Mouse (Mus musculus) pancreas, adult 10 weeks (tissue): ENCODE results near the gene Cnpy4. TPM values are rescaled to one million over a fixed set of nuclear protein-coding genes. Genes with fewer than 3 reads are reported as not detected.

Experiments used
- polyA plus RNA-seq: library from polyadenylated mRNA; stranded (reverse); fragments of 350-450 nt; fragmentation: Illumina TruSeq; extraction: RNeasy Lipid Tissue Mini Kit (QIAGEN cat#74804); gene quantifications from one replicate; pipeline ENCODE4 v1.2.3, GENCODE M21; 2015; ENCODE audit warnings: low read depth, low replicate concordance; ENCODE audit not compliant: insufficient read depth

Gene Cnpy4
- 5.6 TPM for polyA plus RNA-seq

DNA sequence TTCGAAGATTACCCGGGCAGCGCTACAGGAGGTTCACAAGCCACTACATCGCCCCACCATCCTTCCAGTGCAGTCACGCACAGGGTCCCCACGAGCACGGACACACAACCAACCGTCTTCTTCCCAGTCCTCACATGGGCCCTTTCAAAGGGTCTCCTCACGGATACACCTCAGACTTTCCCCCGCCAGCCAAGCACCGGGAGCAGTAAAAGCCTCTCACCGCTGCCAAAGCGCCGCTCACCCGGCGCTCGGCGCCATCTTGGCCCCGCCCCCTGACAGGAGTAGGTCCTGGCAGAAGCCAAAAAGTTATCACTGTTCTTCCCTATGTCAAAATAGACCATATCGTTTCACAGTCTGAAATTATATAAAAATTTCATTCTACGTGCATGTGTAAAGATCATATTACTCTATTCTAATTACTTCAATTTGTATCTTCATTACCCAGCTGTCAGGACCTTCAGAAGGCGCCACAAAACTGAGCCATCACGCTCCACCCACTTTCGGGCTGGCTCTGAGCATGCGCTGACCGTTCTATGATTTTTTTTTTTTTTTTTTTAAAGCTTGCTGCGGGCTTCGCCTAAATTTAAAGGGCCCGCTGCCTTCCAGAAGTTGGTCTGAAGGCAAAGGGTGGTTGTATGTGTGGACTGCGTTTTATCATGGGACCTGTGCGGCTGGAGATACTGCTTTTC lies at the start of gene Cnpy4, which contains the start of gene Taf6:
Gene Cnpy4, plus strand, starts transcription at position 536 of the 689 bp plus-strand sequence.
Gene Taf6, minus strand, starts transcription at position 502 of the 689 bp plus-strand sequence.

DNA sequence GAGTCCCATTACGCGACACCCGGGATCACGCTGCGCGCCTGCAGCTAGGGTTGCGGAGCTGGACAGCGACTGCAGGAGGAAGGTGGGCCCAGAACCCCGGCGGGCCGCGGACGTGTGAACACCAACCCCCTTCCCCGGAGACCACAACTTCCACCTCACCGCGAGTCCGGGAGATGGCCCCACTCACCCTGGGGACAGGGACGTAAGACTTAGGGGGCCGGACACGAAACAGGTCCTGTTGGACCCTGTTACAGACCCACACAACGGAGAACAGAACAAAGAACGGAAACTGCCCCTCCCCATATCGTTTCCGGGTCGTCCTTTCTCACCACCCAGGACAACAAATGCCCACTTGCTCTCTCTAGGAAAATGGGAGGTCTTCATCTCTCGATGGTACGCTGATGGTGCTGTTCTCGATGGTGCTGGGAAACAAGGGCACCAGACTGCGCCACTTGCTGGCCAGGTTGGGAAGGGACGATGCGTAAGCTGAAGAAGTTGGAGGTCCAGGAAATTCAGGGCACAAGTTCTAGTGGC lies 31.8 kb upstream of the Cnpy4 start, which contains the start of gene Zfp113:
Gene Zfp113, minus strand, starts transcription at position 302 of the 534 bp plus-strand sequence.

DNA sequence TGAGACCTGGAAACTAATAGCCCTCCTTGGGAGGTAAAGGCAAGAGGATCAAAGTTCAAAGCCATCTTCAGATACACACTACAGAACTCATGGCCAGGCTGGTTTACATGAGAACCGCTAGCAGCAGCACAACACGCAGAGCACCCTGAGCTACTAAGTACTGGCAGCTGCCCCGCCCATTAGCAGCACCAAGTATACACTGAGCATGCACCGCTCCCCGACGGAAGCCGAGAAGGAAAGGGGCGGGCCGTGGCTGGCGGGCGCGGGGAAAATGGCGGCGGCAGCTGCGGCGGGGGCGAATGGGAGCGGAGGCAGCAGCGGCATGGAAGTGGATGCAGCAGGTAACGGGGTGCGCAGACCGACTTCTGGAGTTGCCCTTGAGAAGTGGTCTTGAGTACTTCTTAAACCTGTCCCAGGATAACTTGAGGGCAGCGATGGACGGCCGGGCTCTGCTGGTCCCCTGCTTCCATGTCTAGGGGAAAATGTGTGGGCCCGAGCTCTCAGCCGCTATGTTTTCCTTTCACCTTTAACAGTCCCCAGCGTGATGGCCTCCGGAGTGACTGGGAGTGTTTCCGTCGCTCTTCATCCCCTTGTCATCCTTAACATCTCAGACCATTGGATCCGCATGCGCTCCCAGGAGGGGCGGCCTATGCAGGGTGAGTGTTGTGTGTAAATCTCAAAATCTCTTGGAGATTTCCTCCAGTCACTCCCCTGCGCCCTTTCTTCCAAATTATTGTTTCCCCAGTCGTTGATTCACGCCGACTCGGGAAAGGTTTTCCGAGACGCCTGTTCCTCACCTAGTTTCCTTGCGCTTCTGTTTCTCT lies 26.2 kb upstream of the Cnpy4 start, which contains the start of gene Cops6:
Gene Cops6, plus strand, starts transcription at position 230 of the 824 bp plus-strand sequence.

DNA sequence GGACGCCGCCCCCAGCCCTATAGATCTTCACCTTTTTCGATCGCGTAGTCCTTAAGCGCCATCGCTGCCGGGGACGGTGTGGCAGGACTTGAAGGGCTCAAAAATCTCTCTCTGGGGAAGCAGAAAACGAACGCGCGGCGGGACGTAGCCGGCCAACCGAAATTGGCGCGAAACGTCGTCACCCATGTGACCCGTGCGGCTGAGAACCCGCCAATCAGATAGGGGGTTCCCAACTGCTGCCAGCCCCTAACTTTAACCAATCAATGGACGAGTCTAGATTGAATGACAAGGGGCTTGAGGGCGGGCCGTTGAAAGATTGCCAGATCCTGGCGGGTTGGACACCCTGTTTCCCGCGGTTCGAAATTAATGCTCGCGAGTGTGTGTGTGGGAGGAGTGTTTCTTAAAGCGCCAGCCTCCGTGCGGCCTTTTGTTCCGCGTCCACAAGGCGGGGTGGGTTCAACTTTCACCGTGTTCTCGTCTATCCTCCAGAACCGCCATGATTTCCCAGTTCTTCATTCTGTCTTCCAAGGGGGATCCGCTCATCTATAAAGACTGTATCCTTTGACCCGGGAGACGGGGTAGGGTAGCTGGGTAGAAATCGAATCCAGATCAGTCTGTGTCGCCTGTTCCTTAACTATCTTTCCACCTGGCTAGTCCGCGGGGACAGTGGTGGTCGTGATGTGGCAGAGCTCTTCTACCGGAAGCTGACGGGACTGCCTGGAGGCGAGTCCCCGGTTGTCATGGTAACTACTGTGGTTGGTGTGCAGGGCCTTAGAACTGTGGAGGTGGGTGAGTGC lies 15.4 kb upstream of the Cnpy4 start, which contains the start of the genes Ap4m1 and Mcm7:
Gene Ap4m1, plus strand, starts transcription at position 308 of the 797 bp plus-strand sequence.
Gene Mcm7, minus strand, starts transcription at position 728 of the 797 bp plus-strand sequence.

DNA sequence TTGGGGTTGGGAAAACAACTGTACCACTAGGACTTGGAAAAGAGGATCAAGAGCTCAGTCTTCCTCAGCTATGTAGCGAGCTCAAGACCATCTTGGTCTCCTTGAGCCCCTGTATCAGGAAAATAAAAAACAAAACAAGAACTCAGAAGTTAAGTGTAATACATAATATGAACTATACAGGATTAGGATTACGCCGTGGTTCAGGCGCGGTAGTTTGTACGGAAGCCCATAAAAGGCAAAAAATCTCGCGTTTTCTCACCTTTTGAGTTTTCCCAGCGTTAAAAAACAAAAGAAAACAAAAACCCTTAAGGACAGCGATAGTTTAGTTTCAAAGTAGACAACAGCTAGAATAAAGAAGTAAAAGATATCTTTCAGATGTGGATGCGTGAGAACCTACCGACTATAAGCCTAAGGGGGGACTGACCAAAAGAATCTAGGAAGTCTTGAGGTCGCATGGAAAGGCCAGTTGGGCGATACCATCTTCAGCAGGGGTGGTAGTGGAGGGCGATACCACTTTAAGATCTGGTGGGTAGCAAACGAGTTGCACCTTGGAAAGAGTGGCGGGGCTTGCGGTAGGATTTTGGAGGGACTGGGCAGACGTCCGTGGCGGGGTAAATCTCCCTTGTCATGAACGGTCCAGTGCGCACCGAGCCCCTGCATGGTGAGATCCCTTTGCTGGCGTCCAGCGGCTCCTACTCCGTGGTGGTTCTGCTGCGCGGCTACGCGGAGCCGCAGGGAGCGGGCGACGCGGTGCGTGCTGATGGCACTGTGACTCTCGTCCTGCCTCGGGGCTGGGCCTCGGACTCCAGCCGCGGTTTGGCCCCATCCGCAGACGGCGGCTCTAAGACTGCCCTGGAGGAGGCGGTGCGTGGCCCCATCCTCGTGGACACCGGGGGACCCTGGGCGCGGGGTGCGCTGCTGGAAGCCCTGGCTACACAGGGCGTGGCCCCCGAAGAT lies 6.8 kb downstream of the Cnpy4 start, which contains the start of gene Mblac1:
Gene Mblac1, plus strand, starts transcription at position 544 of the 957 bp plus-strand sequence.

DNA sequence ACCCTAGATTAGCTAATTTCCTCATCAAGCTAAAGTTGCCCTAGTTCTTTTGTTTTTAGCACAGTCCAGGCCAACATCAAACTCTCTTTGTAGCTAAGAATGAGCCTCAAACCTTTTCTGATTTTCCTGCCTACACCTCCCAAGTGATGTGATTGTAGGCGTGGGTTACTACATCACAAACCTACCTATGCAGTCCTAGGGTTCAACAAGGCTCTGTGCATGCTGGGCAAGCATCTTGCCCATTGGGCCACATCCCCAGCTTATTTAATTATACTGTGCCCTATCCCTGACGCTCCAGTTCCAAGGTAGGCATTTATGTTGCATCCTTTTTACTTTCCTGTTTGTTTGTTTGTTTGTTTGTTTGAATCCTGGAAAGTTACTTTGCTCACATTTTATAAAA lies 38.4 kb downstream of the Cnpy4 start, which contains the start of gene Nxpe5:
Gene Nxpe5, plus strand, starts transcription at position 199 of the 400 bp plus-strand sequence.

Other genes starting within 250 kb of the Cnpy4 start
- gene Gjc3, start 224.4 kb upstream of the Cnpy4 start, polyA plus RNA-seq, result not detected
- gene Azgp1, start 206.0 kb upstream of the Cnpy4 start, polyA plus RNA-seq, result 3.8 TPM
- not detected for gene Smok3a, start 166.2 kb upstream of the Cnpy4 start, polyA plus RNA-seq
- gene Smok3b, start 166.1 kb upstream of the Cnpy4 start, polyA plus RNA-seq, result not detected
- gene Smok3c, start 134.3 kb upstream of the Cnpy4 start, polyA plus RNA-seq, result not detected
- gene Zkscan1, start 102.4 kb upstream of the Cnpy4 start, polyA plus RNA-seq, result 2.7 TPM
- 4.1 TPM for gene Zscan21, start 70.6 kb upstream of the Cnpy4 start, polyA plus RNA-seq
- 1.2 TPM for gene Zfp113, start 31.7 kb upstream of the Cnpy4 start, polyA plus RNA-seq
- 25.2 TPM for gene Cops6, start 26.4 kb upstream of the Cnpy4 start, polyA plus RNA-seq
- gene Ap4m1, start 15.5 kb upstream of the Cnpy4 start, polyA plus RNA-seq, result 14.3 TPM
- 9.3 TPM for gene Mcm7, start 15.1 kb upstream of the Cnpy4 start, polyA plus RNA-seq
- gene Taf6, start within 50 bp of the Cnpy4 start, polyA plus RNA-seq, result 7.8 TPM
- gene Mblac1, start 6.8 kb downstream of the Cnpy4 start, polyA plus RNA-seq, result not detected
- 0.44 TPM for gene Nxpe5, start 38.4 kb downstream of the Cnpy4 start, polyA plus RNA-seq
- 18.8 TPM for gene Lamtor4, start 68.0 kb downstream of the Cnpy4 start, polyA plus RNA-seq
- gene BC037034, start 76.5 kb downstream of the Cnpy4 start, polyA plus RNA-seq, result 24.9 TPM
- gene Gal3st4, start 85.4 kb downstream of the Cnpy4 start, polyA plus RNA-seq, result not detected
- 0.22 TPM for gene Gm43720, start 92.5 kb downstream of the Cnpy4 start, polyA plus RNA-seq
- gene Gpc2, start 92.5 kb downstream of the Cnpy4 start, polyA plus RNA-seq, result 0.41 TPM
- not detected for gene Stag3, start 92.8 kb downstream of the Cnpy4 start, polyA plus RNA-seq
- not detected for gene Pvrig, start 154.5 kb downstream of the Cnpy4 start, polyA plus RNA-seq